Mouse (Mus musculus): Measurements from ENCODE around the gene Gm12216.

GRCm38 (mm10) chr11:53821230-53821944 is 37.7 kb downstream of the Gm12216 start:
- TF ChIP-seq CTCF (IDR thresholded peaks at IDR 0.05; ENCODE audit: low read depth) = 0 out of 2 replicates have a peak, but pooled peaks have one; percentile 6
- no peak for TF ChIP-seq EP300 (optimal IDR thresholded peaks at IDR 0.05)
